Mouse (Mus musculus) naive thymus-derived CD4-positive, alpha-beta T cell, adult 5 months (primary cell): ENCODE data around the gene Gucy2d. TPM values are rescaled to one million over a fixed set of nuclear protein-coding genes. Genes with fewer than 3 reads are reported as not detected.

Experiments used
- polyA plus RNA-seq: library from polyadenylated mRNA; unstranded; fragments of 100-300 nt; shearing (Covaris generic); gene quantifications from one replicate; pipeline ENCODE4 v1.2.1, GENCODE M21; 2017

Gene Gucy2d
- polyA plus RNA-seq = not detected

DNA sequence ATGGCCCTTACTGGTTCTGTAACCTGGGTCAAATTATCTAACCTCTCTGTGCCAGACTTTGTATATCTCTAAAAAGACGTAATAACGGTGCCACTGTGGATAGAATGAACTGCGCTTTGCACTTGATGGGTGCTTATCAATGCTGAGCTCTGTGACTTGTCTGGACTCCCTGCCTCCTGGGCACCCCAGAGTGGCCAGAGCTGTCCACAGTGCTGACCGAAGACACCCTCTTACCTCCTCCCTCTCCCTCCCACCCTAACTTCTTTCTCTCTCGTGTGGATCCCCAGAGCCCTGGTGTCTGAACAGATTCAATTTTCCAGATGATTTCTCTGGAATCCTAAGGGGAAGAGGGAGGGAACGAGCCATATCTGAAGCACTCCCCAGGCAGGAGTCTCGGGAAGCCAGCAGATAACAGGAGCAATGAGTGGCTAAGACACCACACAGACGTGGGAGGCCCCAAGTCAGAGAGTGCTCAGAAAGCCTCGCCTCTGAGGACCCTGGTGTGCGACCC, at the start of gene Gucy2d:
Gucy2d (plus strand) TSS at position 461 of the 511 bp plus-strand sequence.

GRCm38 (mm10) chr7:98489131-98489530, 48.9 kb downstream of the Gucy2d start, which contains the start of gene Lrrc32:
Gene Lrrc32, plus strand, starts transcription at chr7:98489283.

Other genes with a start within 250 kb of the Gucy2d start
- gene B3gnt6, start 240.9 kb upstream of the Gucy2d start, polyA plus RNA-seq = 0.19 TPM
- gene Acer3, start 119.2 kb upstream of the Gucy2d start, polyA plus RNA-seq = 13.0 TPM
- not detected for gene Tsku, start 79.1 kb upstream of the Gucy2d start, polyA plus RNA-seq
- gene Lrrc32, start 48.9 kb downstream of the Gucy2d start, polyA plus RNA-seq = 24.2 TPM
- gene Emsy, start 216.4 kb downstream of the Gucy2d start, polyA plus RNA-seq = 83.2 TPM